Mouse (Mus musculus) ovary, adult 18-20 months (tissue): ENCODE data around the gene Dync1li2.

Experiments
- DNase-seq: peaks from one replicate; pipeline ENCODE4 v3.0.0; 2022; ENCODE audit warnings: low spot score, mixed read lengths

Gene Dync1li2

GRCm38 (mm10) chr8:104414204-104414603 lies 28.6 kb downstream of the Dync1li2 start:
- DNase-seq = no peak

GRCm38 (mm10) chr8:104413770-104414169 lies 29.1 kb downstream of the Dync1li2 start:
- no peak for DNase-seq

GRCm38 (mm10) chr8:104412805-104413532 lies 29.9 kb downstream of the Dync1li2 start:
- DNase-seq = no peak

GRCm38 (mm10) chr8:104411972-104412371 lies 30.9 kb downstream of the Dync1li2 start:
- DNase-seq = no peak

GRCm38 (mm10) chr8:104411468-104411867 lies 31.4 kb downstream of the Dync1li2 start:
- DNase-seq = no peak

- DNase-seq = no peak
Measured at GRCm38 (mm10) chr8:104410628-104411273, 32.1 kb downstream of the Dync1li2 start.

GRCm38 (mm10) chr8:104408328-104409110 lies 34.3 kb downstream of the Dync1li2 start:
- DNase-seq = no peak

- DNase-seq = no peak
Measured at GRCm38 (mm10) chr8:104406340-104407128, 36.3 kb downstream of the Dync1li2 start.

- DNase-seq = no peak
Measured at GRCm38 (mm10) chr8:104405430-104406187, 37.2 kb downstream of the Dync1li2 start.

- DNase-seq = no peak
Measured at GRCm38 (mm10) chr8:104403596-104403995, 39.3 kb downstream of the Dync1li2 start.

GRCm38 (mm10) chr8:104395703-104396357 lies 47.0 kb downstream of the Dync1li2 start, which contains the start of gene Cmtm4:
Gene Cmtm4 (minus strand): TSS chr8:104395807.
- peak; percentile 33 for DNase-seq

- no peak for DNase-seq
Measured at GRCm38 (mm10) chr8:104394801-104395702, 47.8 kb downstream of the Dync1li2 start.

- no peak for DNase-seq
Measured at GRCm38 (mm10) chr8:104393767-104394166, 49.1 kb downstream of the Dync1li2 start.

GRCm38 (mm10) chr8:104393139-104393538 lies 49.7 kb downstream of the Dync1li2 start:
- no peak for DNase-seq

- no peak for DNase-seq
Measured at GRCm38 (mm10) chr8:104390245-104390644, 52.6 kb downstream of the Dync1li2 start.

GRCm38 (mm10) chr8:104387980-104388379 lies 54.9 kb downstream of the Dync1li2 start:
- DNase-seq = no peak

GRCm38 (mm10) chr8:104387501-104387900 lies 55.3 kb downstream of the Dync1li2 start:
- DNase-seq = no peak

- DNase-seq = no peak
Measured at GRCm38 (mm10) chr8:104386693-104387092, 56.2 kb downstream of the Dync1li2 start.

- DNase-seq = no peak
Measured at GRCm38 (mm10) chr8:104383977-104384376, 58.9 kb downstream of the Dync1li2 start.
